Mouse (Mus musculus): Measurements from ENCODE around the gene Ppp1r26. TPM values are rescaled to one million over a fixed set of nuclear protein-coding genes. Genes with fewer than 3 reads are reported as not detected.
"Not testable (repeated sequence)": the region's sequence is repeated elsewhere in the genome, so short reads cannot be mapped to it uniquely, and the experiment has no call there.

Ppp1r26 gene
- total and polyA plus RNA-seq, 3 experiments: not detected

GRCm38 (mm10) chr2:28477993-28478392 lies 31.4 kb downstream of the Ppp1r26 start:
- not testable (repeated sequence) for H3K9me3 ChIP-seq (replicated peaks; ENCODE audit: insufficient read depth, low read length); H3K9ac ChIP-seq (ENCODE audit: control insufficient read depth, low read depth, low read length, poor library complexity, severe bottlenecking); H3K4me3 ChIP-seq (ENCODE audit: control insufficient read depth in 1 of 2, insufficient read depth in 1 of 2, low read depth in 2 of 2, low read length in 2 of 2); H3K79me2 ChIP-seq (ENCODE audit: control insufficient read depth, insufficient read depth, low read length, poor library complexity); H3K36me3 ChIP-seq (ENCODE audit: control insufficient read depth in 1 of 2, insufficient read depth in 2 of 2, low read length in 2 of 2); H3K4me1 ChIP-seq (ENCODE audit: control insufficient read depth in 1 of 2, insufficient read depth in 2 of 2, low read length in 2 of 2); DNase-seq (ENCODE audit: low read depth, low spot score); H3K27ac ChIP-seq (ENCODE audit: control insufficient read depth, low read depth, low read length); H3K27me3 ChIP-seq (ENCODE audit: control insufficient read depth in 1 of 2, insufficient read depth in 2 of 2, low read length in 2 of 2)
- peak; percentile 84 for TF ChIP-seq ZNF384 (IDR thresholded peaks at IDR 0.05; ENCODE audit: low read depth, low read length)

DNA sequence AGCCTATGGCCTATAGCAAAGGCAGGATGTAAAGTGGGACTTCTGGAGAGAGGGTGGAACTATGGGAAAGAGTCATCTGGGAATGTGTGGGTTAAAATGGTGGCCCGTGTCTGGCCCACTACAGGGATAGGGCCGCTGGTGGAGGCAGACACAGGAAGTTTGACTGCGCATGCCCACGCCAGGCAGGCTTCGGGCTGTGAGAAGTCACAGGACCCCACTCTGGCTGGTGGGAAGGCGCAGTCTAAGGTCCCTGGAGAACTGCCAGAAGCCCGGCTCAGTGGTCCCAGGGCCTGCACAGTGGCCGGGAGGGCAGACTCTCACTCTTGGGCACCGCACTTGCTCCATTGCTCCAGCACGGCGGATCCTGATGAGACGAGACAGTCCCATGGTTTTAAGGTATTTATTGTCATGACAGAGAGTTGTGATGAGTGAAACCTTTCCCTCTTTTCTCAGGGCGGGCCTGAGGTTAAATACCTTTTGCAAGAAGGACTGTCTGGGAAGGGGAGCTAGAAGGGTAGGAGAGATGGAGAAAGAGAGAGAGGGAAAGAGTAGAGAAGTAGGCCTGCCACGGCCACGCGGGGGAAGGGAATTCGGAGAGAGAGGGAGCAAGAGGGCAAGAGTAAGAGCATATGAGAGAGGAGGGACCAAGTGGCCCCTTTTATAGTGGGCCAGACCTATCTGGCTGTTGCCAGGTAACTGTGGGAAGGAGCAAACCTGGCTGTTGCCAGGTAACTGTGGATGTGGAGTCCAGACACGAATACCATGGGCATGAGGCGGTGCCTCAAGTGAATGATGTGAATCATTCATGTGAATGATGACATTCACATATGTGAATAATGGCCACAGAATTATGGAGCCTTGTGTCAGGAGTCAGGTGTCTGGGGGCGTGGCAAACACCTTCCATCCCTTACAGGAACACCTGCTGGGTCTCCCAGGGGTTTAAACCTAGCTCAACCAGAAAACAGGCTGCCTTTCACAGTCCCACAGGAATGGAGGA lies 32.9 kb downstream of the Ppp1r26 start:
- Histone ChIP-seq H3K4me3 (ENCODE audit: control insufficient read depth in 1 of 2, insufficient read depth in 1 of 2, low read depth in 2 of 2, low read length in 2 of 2) (no peak overlapping the region), H3K27me3 (ENCODE audit: control insufficient read depth in 1 of 2, insufficient read depth in 2 of 2, low read length in 2 of 2) (no peaks in the 10 kb centered on the region; a peak in 2 of 4 replicates), H3K9me3 (replicated peaks; ENCODE audit: insufficient read depth, low read length) (no peaks in the 10 kb centered on the region), H3K36me3 (ENCODE audit: control insufficient read depth in 1 of 2, insufficient read depth in 2 of 2, low read length in 2 of 2) (no peaks in the 10 kb centered on the region), H3K27ac (ENCODE audit: control insufficient read depth, low read depth, low read length) (no peak overlapping the region), H3K9ac (ENCODE audit: control insufficient read depth, low read depth, low read length, poor library complexity, severe bottlenecking) (no peak overlapping the region), H3K4me1 (ENCODE audit: control insufficient read depth in 1 of 2, insufficient read depth in 2 of 2, low read length in 2 of 2) (no peaks in the 10 kb centered on the region), H3K79me2 (ENCODE audit: control insufficient read depth, insufficient read depth, low read length, poor library complexity) (no peaks in the 10 kb centered on the region)
- DNase-seq (ENCODE audit: low read depth, low spot score): no peak
- TF ChIP-seq TAL1 (IDR thresholded peaks at IDR 0.05; ENCODE audit: low read length) (no peak), CHD2 (IDR thresholded peaks at IDR 0.05; ENCODE audit: low read length) (no peak), GATA1 (IDR thresholded peaks at IDR 0.05; ENCODE audit: low read depth, low read length) (no peak), JUND (IDR thresholded peaks at IDR 0.05; ENCODE audit: low read depth, low read length) (no peak), GABPA (IDR thresholded peaks at IDR 0.05; ENCODE audit: low read depth, low read length) (no peak), SIN3A (IDR thresholded peaks at IDR 0.05; ENCODE audit: low read length) (no peak), SMC3 (IDR thresholded peaks at IDR 0.05; ENCODE audit: low read depth, low read length) (no peak), CTCF (IDR thresholded peaks at IDR 0.05 in 2 of 3, conservative IDR thresholded peaks at IDR 0.05 in 1 of 3; ENCODE audit: control insufficient read depth in 1 of 3, insufficient read depth in 1 of 3, low read depth in 2 of 3, low read length in 3 of 3, poor library complexity in 1 of 3, severe bottlenecking in 1 of 3) (no peak), ETS1 (IDR thresholded peaks at IDR 0.05; ENCODE audit: low read depth, low read length) (no peak), MAX (IDR thresholded peaks at IDR 0.05; ENCODE audit: low read length) (no peak), ZC3H11A (IDR thresholded peaks at IDR 0.05; ENCODE audit: low read depth, low read length) (no peak), ELF1 (IDR thresholded peaks at IDR 0.05; ENCODE audit: low read depth, low read length) (no peak), ZKSCAN1 (IDR thresholded peaks at IDR 0.05; ENCODE audit: low read depth, low read length) (no peak), MEF2A (IDR thresholded peaks at IDR 0.05; ENCODE audit: extremely low read depth, insufficient replicate concordance, low read depth, low read length, poor library complexity, severe bottlenecking) (no peak)

Data from MEL (cell line).